1 mouse cellular context compared by ENCODE assay signal in the genomic region with DNA sequence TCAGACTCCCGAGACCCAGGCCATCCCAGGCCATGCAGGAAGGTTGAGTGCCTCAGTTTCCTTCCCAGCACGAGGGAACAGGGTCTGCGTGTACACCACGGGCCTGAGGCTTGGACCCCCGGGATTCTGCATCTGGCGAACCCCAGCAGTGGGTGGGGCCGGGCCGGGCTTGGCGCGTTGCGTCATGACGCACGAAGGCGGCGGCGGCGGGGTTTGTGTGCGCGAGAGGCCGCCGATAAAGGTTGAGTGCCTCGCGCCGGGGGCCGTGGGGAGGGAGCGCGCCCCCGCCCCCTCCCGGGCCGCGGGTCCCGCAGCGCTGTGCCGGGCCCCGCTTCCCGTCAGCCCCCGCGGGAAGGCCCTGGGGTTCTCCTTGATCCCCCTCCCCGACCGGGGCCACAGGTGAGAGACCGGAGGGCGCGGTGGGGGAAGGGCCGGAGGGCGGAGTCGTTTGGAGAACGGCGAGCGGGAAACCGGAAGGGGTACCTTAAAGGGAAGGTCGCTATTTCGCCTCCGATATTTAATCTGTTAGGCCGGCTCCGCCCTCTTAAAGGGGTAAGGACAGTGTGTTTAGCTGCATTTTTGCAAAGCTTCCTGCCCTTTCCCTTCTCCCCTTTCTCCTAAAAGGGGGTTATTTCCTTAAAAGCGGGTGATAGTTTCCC.
A peak's percentile ranks its signal among the peaks of the same experiment; 100 is the strongest.
TF ChIP-seq lines count a peak whose summit lies in the region.

Gene Zfp628, plus strand, starts transcription at position 211 of the 659 bp plus-strand sequence.

TF ChIP-seq in CH12.LX, 34 proteins besides CTCF, POLR2A, EP300 and RAD21 (continued from another document):
- TF ChIP-seq SMC3 (IDR thresholded peaks at IDR 0.05; ENCODE audit: low read depth, low read length) = no peak
- peak; percentile 92 for TF ChIP-seq CHD2 (IDR thresholded peaks at IDR 0.05; ENCODE audit: low read length)
- TF ChIP-seq SIN3A (IDR thresholded peaks at IDR 0.05; ENCODE audit: low read length) = peak; percentile 48; the same call in 1 of the 2 replicates
- peak; percentile 25 for TF ChIP-seq MXI1 (IDR thresholded peaks at IDR 0.05; ENCODE audit: low read depth, low read length)
- TF ChIP-seq ELF1 (IDR thresholded peaks at IDR 0.05; ENCODE audit: low read depth, low read length) = peak; percentile 91
- TF ChIP-seq JUN (IDR thresholded peaks at IDR 0.05; ENCODE audit: insufficient read depth, low read depth, low read length) = no peak
- peak; percentile 56; the same call in 1 of the 2 replicates for TF ChIP-seq TBP (conservative IDR thresholded peaks at IDR 0.05; ENCODE audit: low read depth, low read length)
- peak; percentile 49 for TF ChIP-seq TCF12 (IDR thresholded peaks at IDR 0.05; ENCODE audit: low read depth, low read length)
